Mouse (Mus musculus) layer of hippocampus, postnatal 25 days (tissue): ENCODE results near the gene Vezt. TPM values are rescaled to one million over a fixed set of nuclear protein-coding genes. Genes with fewer than 3 reads are reported as not detected.
A peak's percentile ranks its signal among the peaks of the same experiment; 100 is the strongest.

Experiments
- DNase-seq, 2 experiments: peaks; one replicate each; pipeline ENCODE4 v3.0.0; 2022; ENCODE audit warnings: mixed read lengths in 2 of 2, low spot score in 1 of 2; ENCODE audit errors: extremely low spot score in 1 of 2
- total RNA-seq, 2 experiments: library from RNA; stranded (reverse); gene quantifications; 2 replicates each; pipeline ENCODE4 v1.2.3; 2021

Gene Vezt
- 10 to 100 TPM; 64.1 to 70.2 TPM for total RNA-seq

DNA sequence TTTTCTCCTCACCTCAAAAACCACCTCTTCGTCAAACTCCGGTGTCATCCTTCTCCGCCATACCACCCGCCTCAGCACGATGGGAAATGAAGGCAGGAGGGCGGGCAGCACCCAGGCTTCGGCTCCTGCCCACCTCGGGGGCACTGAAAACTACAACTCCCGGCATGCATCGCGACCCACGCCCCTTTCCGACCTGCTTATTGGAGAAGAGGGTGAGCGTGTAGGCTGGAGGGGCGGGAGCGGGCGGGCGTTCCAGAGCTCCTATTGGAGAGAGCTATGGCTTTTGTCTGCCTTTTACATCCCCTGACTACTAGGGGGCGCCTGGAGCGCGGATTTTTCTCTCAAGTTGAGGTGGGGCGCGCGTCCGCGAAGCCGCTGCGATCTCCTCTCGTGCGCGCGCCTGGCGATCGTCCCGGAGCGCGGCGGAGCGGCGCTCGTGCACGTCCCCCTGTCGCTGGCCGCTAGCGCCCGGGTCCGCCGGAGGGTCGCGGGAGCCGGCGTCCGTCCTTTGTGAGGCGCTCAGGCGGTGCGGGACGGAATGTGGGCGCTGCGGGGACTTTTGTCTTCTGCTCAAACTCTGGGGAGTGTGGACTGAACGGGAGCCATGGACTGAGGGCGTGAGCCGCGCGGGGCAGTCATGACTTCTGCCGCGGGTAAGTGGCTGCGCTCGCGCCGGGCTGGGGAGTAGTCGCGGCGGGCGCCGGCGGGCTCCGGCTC is at the start of gene Vezt, which contains the start of gene Fgd6:
TSS of gene Vezt (minus strand) at position 160 of the 717 bp plus-strand sequence.
TSS of gene Fgd6 (plus strand) at position 344 of the 717 bp plus-strand sequence.
- DNase-seq: peak; percentile 98

DNA sequence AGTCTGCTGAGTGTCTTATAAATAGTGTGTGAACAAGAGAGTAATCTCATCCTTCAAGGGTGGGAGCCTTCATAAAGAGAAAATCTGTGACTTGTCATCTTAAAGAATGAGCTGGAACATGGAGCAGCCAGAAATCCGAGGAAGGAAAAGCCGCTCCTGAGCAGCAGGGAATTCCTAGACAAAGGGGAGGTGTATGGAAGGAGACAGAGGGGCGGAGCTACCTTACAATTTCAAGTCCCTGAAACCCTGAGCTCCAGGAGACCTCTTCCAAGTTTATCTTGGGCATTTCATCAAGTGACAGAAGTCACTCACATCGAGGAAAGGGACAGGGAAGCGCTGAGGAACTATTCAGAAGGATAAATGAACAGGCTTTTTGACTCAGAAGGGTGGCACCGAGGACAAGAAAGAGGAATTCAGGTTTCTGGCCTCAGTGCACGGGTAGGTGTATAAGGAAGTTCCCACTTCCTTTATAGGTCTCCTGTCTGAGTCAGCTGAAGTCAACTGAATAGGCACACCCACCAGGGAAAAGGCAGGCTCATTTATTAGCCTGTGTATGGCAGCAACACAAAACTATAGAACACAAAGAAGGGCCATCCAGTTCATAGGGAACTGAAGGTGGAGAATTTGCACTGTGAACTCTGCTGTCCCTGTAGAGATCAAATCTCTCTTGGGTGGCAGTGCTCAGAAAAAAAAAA is 46.6 kb upstream of the Vezt start:
- no peak for DNase-seq

DNA sequence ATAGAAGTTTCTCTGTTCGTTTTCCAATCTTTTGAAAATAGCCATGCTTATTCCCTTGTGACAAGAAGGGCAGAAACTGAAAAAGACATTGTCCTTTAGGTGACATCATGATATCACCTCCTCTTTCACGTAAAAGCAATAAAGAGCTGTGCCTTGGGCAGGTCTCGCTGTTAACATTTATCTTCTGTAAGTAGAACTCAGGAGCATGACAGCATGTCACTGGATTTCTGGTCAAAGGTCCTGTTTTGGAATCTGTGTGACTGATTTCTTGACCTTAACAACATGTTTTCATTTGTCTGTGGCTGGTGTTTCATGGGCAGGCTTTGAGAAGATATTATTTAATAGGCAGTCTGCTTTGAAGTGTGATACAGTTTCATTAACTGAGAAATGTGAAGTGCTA is 45.1 kb upstream of the Vezt start:
- DNase-seq: no peak

DNA sequence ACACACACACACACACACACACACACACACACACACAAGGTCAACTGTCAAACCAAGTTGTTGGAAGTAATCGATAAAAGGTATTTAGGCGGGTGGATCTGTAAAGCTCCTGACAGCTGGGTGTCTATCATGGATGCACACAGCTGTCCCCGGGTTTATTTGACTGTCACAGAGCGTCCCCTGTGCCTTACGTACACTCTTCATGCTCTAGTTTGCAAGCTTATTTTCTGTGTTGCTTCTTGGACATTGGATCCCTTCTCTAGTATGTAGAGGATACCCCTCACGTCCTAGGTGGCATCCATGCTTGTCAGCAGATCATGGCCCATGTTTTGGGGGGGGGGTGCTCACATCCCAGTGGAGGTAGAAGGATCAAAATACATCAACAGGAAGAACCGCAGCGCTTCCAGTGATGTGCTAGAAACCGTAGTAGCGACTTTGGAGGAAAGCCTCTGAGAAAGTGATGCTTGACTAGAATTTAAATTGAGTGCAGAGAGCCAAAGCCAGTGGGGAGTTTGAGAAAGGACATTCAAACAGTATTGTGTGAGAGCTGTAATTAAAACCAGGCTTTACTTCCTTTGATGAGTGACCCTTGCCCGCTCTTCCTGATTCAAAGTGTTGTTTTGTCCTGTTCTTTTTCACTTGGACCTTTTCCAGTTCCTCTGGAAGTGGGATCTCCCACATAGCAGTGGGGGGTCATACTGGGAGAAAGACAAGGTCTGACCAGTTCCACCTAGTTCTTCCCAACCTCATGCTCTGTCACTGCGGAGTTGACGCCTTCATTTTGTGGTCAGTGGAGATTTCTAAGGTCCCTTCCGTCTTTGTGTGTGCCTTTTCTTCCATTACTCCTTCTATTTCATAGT is 41.6 kb upstream of the Vezt start:
- no peak for DNase-seq

DNA sequence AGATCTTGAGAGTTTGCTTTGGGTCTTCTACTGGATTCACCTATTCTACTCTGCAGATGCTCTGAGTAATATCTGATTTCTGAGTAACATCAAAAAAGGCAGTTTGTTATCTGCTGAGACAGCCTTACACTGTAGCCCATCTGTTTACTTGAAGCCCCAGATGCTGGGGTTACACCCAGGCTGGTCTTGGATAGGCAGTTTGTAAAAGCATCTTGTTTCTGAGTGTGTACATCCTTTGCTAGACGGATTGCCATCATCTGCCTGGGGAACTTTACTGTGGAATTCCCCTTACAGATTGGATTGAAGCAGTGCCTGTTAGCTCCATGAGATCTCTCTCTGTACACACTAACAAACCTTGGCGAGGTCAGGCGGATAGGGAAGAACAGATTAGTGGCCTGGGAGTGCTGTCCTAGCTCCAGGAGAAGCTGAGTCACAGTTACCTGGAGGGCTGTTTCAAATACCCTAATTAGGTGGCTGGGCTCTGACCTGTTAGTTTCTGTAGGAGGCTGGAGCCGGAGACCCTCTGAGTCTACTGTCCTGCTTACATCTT is 37.4 kb upstream of the Vezt start:
- no peak for DNase-seq

DNA sequence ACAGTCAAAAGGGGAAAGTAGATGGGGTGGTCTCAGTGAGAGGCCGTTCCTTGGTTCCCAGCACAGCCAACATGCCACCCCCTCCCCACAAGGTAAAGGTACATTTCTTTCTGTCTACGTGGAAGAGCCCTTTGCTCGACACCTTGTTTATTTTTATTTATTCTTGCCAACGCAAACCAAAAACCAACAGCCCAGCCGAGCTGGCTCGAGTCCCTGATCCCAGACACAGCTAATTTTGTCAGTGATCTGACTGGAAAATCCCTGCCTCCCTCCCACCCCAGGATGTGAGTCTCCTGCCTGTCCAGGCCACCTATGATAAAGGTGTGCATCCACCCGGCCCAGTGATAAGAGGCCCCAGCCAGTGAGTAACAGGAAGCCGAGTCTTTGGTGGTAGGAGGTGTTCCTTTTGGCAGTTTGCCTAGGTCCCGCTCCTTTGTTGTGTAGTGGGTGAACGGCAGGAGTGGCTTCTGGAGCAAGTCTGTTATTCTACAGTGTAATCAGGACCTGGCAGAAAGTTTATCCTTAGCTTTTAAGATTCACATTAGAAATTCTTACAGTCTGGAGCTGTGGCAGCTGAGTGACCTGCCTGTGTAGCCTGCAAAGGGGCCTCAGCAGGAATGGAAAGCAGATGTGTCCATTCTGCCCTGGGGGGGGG is 36.8 kb upstream of the Vezt start:
- no peak for DNase-seq

DNA sequence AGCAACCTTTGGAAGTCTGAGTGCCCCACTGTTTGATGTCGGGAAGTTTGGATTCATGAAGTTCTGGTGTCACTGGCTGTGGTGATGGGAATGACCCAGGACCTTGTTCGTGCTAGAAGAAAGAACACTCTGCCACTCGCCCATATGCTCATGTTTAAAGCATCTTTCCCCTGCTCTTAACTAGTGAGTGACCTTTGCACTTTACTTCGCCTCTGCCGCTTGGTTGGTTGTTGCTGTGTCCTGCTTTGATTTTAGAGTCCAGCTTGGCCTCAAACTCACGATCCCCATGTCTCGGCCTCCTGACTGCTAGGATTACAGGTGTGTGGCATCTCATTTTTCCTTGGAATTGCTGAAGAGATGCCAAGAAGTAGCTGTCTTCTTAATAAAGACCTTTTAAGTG is 36.0 kb upstream of the Vezt start:
- DNase-seq: no peak

DNA sequence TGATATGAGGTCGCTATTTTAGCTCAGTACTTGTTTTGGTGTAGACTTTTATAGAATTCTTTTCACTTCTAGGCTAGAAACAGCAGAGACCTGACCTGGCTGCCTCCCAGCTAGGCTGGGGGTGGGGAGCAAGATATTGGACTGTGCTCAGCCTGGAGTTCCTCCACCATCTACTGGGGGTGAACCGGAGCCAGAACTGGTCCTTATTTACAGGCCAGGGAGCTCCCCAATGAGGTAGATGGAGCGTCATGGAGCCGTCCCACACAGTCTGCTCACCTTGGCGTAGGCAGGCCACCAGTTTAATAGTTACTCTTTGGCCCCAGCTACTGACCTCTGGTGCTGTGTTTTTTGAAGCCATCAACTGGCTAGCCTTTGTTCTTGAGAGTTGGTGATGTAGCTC is 33.1 kb upstream of the Vezt start:
- peak in 1 of 2 experiments; percentile 26 for DNase-seq

DNA sequence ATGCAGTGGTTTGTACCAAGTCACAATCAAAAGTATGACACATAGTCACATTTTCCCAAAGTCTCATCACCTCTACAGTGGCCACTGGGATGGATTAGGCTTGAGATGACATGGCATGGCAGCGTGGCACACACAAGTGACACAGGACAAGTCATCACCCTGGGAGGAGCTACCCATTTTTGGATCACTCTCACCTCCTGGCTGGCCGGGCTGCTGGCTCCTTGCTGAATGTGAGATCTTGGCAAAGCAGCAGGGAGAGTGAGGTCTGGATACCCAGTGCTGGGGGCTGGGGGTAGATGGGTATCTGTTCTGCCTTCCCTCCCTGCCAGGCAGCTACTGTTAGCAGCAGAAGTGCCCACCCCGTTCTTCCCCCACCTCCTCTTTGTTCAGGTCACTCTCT is 31.3 kb upstream of the Vezt start:
- DNase-seq: no peak

DNA sequence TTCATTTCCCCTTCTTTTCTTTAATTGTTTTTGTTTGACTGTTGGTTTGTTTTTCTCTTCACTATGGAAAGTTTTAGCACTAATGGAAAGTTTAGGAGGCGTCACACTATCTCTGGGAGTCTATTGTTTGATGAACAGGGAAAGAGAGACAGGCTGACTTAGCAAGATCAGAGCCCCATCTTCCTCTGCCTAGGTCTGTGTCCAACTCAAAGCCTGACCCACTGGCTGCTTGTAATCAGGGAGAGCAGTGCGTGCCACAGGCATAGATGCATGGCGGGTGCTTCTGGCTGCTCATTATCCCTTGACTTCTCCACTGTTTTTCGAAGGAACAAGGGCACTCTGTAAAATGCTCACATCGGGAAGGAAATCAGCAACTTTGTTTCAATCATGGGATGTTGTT is 26.7 kb upstream of the Vezt start:
- no peak for DNase-seq

DNA sequence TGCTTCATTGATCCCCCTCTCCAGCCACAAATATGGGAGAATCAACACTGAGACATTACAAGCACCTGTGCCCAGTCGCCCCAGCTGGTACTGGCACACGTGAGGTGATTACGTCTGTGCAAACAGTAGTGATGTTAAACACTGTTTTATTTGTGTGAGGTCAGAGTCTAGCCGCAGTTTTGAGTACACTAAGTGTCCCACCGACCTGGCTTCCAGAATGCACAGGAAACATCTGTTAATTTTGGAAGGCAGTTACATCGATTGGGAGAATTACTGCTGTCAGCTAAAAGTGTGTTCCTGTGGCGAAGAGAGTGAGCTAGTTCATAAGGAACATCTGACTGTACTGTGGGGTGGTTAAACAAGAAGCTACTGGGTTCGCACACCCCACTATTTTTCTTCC is 24.6 kb upstream of the Vezt start:
- no peak for DNase-seq

DNA sequence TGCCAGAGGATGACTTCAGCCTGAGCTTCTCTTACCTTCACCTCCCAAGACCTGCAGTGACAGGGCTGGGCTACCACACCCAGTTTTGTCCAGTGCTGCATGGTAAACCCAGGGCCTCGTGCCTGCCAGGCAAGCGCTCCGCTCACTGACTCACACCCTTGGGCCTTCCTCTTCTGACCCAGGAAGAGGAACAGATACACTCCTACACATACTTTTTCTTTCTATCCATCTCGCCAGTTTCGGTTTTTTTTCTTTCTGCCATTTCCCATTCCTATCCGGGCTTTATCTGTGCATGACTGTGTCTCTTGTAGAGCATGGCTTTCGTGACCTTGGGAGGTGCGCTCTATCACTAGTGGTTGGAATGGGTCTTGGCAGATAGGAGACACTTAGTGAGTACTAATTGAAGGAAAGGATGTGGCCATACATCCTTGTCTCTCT is 24.0 kb upstream of the Vezt start:
- DNase-seq: no peak

DNA sequence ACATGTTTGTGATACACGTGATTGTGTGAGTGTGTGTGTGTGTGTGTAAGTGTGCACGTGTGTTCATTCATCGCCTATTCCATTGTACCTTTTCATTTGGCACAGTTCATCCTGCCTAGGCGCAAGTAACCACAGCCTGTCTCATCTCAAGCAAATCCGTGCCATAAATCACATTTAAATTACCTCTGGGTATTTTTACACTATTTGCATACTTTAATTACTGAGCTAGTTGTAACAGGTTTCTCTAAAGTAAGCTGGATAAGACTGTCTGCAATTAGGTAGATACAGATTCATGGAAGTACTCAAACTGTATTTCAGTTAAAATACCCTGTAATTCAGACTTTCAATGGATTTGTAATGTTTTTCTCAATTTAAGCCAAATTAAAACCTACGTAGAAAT is 20.9 kb upstream of the Vezt start:
- no peak for DNase-seq

DNA sequence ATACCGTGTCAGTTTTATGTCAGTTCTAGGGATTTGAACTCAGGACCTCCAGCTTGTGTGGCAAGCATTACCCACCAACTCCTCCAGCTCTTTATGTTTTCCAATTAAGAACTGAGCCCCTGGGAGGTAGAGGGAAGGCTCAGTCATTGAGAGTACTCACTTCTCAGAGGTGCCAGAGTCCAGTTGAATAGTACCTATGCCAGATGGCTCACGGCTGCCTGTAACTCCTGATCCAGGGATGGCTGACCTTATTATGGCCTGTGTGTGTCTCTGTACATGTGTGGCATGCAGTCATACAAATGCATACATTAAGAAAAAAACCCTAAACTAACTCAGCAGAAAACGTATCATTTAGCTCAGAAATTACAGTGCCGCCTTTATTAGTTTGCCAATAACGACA is 15.1 kb upstream of the Vezt start:
- DNase-seq: no peak

DNA sequence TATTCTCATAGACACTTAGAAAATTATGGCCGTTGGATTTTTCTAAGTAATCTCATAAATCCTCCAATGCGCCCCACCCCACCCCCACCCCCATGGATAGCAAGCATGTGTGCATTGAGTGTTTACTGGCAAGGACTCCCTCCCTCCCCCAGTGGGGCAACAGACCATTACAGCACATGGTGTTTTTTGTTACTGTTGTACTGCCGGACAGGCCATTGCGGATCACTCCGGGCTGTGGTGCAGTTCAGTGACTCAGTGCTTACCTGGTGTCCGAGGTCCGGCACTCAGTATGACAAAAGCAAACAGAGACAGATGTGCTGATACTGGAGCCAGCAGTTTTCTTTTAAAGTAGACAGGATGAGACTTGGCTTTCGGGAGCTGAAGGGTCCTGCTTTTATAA is 13.5 kb upstream of the Vezt start:
- DNase-seq: no peak

DNA sequence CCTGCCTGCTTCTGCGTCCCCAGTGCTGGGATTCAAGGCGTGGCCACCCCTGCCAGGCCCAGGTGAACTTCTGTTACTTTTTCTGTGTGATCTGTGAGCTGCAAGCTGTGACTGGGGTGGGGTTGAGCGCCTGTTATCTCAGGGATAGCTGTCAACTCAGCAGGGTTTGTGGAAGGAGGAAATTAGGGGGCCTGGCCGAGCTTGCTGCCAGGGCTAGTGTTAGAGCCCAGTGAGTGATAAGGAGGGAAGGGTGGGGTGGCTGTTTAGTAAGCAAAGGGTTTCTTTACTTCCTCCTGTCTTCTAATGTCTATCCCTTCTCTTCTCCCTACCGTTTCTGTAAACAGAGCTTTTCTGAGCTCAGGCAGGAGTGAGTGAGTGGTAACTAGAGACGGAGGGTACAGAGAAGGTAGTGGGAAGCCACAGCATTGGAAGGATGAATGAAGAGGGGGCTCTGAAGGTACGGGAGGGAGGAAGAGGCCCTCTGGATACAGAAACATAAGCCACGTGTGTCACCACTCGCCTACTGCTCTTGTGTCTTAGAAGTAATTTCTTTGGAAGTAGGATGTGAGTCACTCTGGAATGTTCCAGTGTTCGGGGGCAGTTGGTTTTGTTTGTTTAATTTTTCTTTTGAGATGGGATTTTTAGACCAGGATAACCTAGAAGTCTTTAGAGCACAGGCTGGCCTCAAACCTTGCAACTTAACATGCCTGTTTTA is 12.4 kb upstream of the Vezt start:
- no peak for DNase-seq

DNA sequence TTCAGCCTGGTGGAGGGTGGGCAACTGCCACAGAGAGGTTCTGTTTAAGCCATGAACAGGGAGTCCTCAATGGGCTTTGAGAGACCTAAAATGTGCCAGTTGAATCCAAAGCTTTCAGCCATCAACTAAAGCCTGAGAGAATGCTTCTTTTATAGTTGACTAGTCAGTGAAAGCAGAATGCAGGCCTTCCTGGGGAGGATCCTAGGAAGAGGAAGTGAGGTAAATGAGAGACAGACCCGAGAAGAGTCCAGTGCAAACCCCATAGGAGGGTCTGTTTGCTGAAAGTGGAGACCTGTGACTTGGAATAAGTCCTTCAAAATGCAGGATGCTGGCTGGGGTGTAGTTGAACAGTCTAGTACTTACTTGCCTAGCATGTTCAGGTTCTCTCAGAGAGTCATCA is 11.4 kb upstream of the Vezt start:
- no peak for DNase-seq

DNA sequence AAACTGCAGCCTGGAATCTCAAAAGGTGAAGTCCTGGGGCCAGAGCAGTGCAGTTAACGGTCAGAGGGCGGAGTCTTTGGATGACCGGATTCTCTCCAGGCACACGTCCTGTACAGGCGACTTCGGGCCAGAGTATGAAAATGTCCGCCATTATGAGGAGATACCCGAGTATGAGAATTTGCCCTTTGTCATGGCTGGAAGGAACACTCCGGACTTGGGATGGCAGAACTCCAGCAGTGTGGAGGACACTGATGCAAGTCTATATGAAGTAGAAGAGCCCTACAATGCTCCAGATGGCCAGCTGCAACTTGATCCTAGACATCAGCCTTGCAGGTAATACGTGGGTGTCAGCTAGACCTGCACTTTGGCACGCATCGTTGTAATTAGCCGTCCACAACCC is 9.7 kb upstream of the Vezt start:
- no peak for DNase-seq

DNA sequence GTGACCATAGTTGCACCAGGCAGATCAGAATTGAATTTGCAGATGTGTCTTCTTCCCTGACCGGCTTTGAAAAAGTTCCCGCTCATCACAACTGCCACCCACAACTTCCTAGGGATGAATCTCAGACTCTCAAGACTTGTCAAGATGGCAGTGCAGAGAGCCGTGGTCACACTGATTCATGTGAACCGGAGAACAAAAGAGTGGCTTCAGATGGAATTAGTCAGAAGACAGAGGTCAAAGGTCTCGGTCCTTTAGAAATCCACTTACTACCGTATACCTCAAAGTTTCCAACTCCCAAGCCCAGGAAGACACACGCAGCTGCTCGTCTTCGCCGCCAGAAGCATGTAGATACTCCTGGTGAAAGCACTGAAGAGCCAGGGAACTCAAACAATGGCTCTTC is 8.3 kb upstream of the Vezt start:
- DNase-seq: no peak
